Mouse (Mus musculus) heart, embryonic 11.5 days (tissue): ENCODE results near the gene Pgam5. TPM values are rescaled to one million over a fixed set of nuclear protein-coding genes. Genes with fewer than 3 reads are reported as not detected.
A peak's percentile ranks its signal among the peaks of the same experiment; 100 is the strongest.

ENCODE experiments used
- ATAC-seq: fragments of 200-750 bp; cut with Nextera tagmentation; replicated peaks from 2 replicates; pipeline ENCODE4 v1.8.0; 2017; ENCODE audit warnings: moderate library complexity; ENCODE audit not compliant: insufficient number of reproducible peaks, low FRiP score, low TSS enrichment
- H3K27ac ChIP-seq: fragments of 300-500 bp; sonication (generic); 2 replicates; pipeline ENCODE4 v1.5.1; 2014; ENCODE audit warnings: mild to moderate bottlenecking, low read depth, low read length
- H3K27me3 ChIP-seq: fragments of 300-500 bp; sonication (generic); 2 replicates; pipeline ENCODE4 v1.6.1; 2014; ENCODE audit warnings: mild to moderate bottlenecking, low read length, mixed read lengths; ENCODE audit not compliant: control insufficient read depth, insufficient read depth
- H3K36me3 ChIP-seq: fragments of 300-500 bp; sonication (generic); 2 replicates; pipeline ENCODE4 v1.6.1; 2014; ENCODE audit warnings: mild to moderate bottlenecking, low read length, moderate library complexity, mixed read lengths; ENCODE audit not compliant: control insufficient read depth, insufficient read depth
- H3K4me1 ChIP-seq: fragments of 300-500 bp; sonication (generic); 2 replicates; pipeline ENCODE4 v1.6.1; 2014; ENCODE audit warnings: low read length; ENCODE audit not compliant: control insufficient read depth, insufficient read depth
- H3K4me2 ChIP-seq: fragments of 300-500 bp; sonication (generic); 2 replicates; pipeline ENCODE4 v1.6.1; 2014; ENCODE audit warnings: mild to moderate bottlenecking, moderate library complexity
- H3K4me3 ChIP-seq: fragments of 300-500 bp; sonication (generic); 2 replicates; pipeline ENCODE4 v1.5.1; 2014; ENCODE audit warnings: low read depth, low read length
- H3K9ac ChIP-seq: fragments of 300-500 bp; sonication (generic); 2 replicates; pipeline ENCODE4 v1.6.1; 2014; ENCODE audit warnings: mild to moderate bottlenecking, low read depth, low read length, moderate library complexity
- H3K9me3 ChIP-seq: fragments of 300-500 bp; sonication (generic); replicated peaks from 2 replicates; pipeline ENCODE4 v1.6.1; 2016; ENCODE audit warnings: low read length; ENCODE audit not compliant: control insufficient read depth
- WGBS: fragments of 180-500 bp; shearing (Covaris S2); extraction: QIAGEN DNeasy Blood & Tissue Kit; methylation state at CpG from one replicate; pipeline ENCODE4 v1.1.7; 2014; ENCODE audit not compliant: insufficient replicate concordance; 5-methylcytosine and 5-hydroxymethylcytosine counted together
- polyA plus RNA-seq: library from polyadenylated mRNA; unstranded; fragments of >200 nt; fragmentation: Nextera tagmentation; extraction: Ambion mirVana; gene quantifications from 2 replicates; pipeline ENCODE4 v1.2.1, GENCODE M21; 2014

Pgam5 gene
- 55.4 and 64.6 TPM in 2 replicates for polyA plus RNA-seq

DNA sequence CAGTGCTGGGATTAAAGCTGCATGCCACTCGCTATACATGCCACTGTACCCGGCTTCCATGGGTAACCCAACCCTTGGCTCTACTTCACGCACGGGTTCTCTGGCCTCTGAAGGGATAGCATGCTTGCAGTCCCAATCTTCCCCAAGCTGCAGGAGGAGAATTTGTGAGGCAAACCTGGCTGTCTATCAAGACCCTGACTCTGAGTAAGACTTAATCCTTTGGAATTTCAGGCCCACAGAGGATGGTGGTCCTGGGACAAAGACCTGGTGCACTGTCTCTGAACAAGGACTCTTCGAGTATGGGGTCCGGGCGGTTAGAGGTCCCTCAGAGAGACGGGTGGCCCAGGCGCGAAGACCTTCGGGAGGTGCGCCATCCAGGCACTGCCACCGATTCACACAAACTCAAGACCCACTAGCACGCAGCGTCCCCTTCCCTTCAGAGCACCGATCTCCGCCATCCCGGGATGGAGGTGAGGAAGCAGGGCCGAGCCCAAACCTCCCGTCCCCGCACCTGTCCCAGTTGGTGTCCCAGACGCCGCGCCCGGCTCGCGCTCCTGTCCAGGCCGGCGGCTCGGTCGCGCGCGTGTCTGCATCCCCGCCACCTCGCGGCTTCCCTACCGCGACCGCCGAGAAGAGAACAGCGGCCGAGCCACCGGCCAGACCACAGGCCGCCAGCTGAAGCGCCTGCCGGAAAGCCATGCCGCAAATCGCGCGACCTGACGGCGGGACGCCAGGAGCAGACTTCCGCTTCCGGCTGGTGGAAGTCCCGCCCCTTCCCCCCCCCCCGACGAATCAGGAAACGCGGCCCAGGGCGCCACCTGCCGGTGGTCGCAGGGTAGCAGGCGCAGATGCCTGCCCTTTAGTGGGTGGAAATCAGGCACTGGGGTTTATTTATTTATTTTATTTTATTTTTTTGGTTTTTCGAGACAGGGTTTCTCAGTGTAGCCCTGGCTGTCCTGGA lies at the start of gene Pgam5:
Gene Pgam5, minus strand, starts transcription at position 773 of the 961 bp plus-strand sequence.
- peaks cover 23% of the 10 kb centered on the region for H3K36me3 ChIP-seq
- 1% methylated on average over 66 of the region's 66 CpGs for WGBS
- H3K27ac ChIP-seq = peak within 1 kb of the TSS; percentile 66; the same call in 1 of the 2 replicates
- peak within 1 kb of the TSS; percentile 97 for H3K4me3 ChIP-seq
- H3K4me1 ChIP-seq = peaks cover 5% of the 10 kb centered on the region
- ATAC-seq = peak; percentile 81
- no peaks in the 10 kb centered on the region for H3K27me3 ChIP-seq
- peak within 1 kb of the TSS; percentile 95 for H3K4me2 ChIP-seq
- no peaks in the 10 kb centered on the region for H3K9me3 ChIP-seq
- H3K9ac ChIP-seq = peak within 1 kb of the TSS; percentile 97

- Histone ChIP-seq H3K4me1 (no peaks in the 10 kb centered on the region), H3K9ac (no peak overlapping the region), H3K9me3 (no peaks in the 10 kb centered on the region)
These were observed 43.4 kb upstream of the Pgam5 start for GRCm38 (mm10) chr5:110313127-110313526.

DNA sequence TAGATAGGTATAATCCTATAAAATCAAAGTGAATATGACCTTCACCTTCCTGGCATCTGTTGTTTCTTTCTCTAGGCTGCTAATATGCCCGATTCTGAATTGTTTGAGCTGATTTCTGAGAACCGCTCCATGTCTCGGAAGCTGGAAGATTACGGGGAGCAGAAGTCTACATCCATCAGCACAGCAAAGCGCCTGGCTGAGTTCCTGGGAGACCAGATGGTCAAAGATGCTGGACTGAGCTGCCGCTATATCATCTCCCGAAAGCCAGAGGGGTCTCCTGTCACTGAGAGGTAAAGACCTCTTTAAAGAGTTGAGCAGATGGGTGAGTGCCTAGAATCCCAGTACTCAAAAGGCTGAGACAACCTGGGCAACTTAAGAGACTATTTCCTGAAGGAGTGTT lies 39.1 kb upstream of the Pgam5 start:
- Histone ChIP-seq H3K4me1 (no peaks in the 10 kb centered on the region), H3K36me3 (peaks cover 31% of the 10 kb centered on the region)
- WGBS = 95% methylated on average over 7 of the region's 7 CpGs

More at GRCm38 (mm10) chr5:110313127-110313526, 43.4 kb upstream of the Pgam5 start:
- ATAC-seq = no peak
- Histone ChIP-seq H3K27me3 (no peaks in the 10 kb centered on the region), H3K4me3 (no peak overlapping the region), H3K27ac (no peak overlapping the region), H3K4me2 (no peak overlapping the region), H3K36me3 (peaks cover 24% of the 10 kb centered on the region)
- 93% methylated on average over 3 of the region's 3 CpGs for WGBS

GRCm38 (mm10) chr5:110300591-110300990 lies 30.9 kb upstream of the Pgam5 start:
- no peak for ATAC-seq
- H3K9me3 ChIP-seq = no peaks in the 10 kb centered on the region
- H3K36me3 ChIP-seq = peaks cover 30% of the 10 kb centered on the region
- no peak overlapping the region for H3K4me3 ChIP-seq
- no peak overlapping the region for H3K27ac ChIP-seq
- no peaks in the 10 kb centered on the region for H3K27me3 ChIP-seq
- WGBS = 90% methylated on average over 2 of the region's 2 CpGs
- H3K4me1 ChIP-seq = no peaks in the 10 kb centered on the region
- no peak overlapping the region for H3K4me2 ChIP-seq
- H3K9ac ChIP-seq = no peak overlapping the region

More for the DNA sequence above, 39.1 kb upstream of the Pgam5 start:
- Histone ChIP-seq H3K27ac (no peak overlapping the region), H3K4me3 (no peak overlapping the region), H3K9ac (no peak overlapping the region), H3K9me3 (no peaks in the 10 kb centered on the region), H3K4me2 (no peak overlapping the region), H3K27me3 (no peaks in the 10 kb centered on the region)
- ATAC-seq = no peak

DNA sequence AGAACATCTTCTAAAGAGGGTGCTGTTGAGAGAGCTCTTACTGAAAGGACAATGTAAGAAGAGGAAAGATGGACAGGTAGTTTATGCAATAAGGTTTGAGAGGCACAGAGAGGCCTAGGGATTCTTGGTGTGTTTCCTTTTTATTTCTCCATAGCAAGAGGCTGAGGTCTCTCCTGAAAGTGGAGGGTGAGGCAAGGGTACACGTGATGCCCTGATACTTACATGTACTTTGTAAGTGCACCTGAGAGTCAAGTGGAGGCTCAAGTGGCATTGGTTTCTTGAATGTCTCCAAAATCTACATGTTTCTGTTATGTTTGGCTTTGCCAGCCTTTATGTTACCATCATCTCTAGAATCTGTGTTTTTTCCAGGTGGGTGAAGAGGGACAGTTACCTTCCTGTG lies 26.9 kb upstream of the Pgam5 start:
- peaks cover 33% of the 10 kb centered on the region for H3K36me3 ChIP-seq
- no peak for ATAC-seq
- H3K27me3 ChIP-seq = no peaks in the 10 kb centered on the region
- H3K9me3 ChIP-seq = no peaks in the 10 kb centered on the region
- no peak overlapping the region for H3K9ac ChIP-seq
- no peak overlapping the region for H3K27ac ChIP-seq
- no peak overlapping the region for H3K4me2 ChIP-seq
- H3K4me3 ChIP-seq = no peak overlapping the region
- WGBS = 88% methylated on average over 1 of the region's 1 CpGs
- H3K4me1 ChIP-seq = no peaks in the 10 kb centered on the region

DNA sequence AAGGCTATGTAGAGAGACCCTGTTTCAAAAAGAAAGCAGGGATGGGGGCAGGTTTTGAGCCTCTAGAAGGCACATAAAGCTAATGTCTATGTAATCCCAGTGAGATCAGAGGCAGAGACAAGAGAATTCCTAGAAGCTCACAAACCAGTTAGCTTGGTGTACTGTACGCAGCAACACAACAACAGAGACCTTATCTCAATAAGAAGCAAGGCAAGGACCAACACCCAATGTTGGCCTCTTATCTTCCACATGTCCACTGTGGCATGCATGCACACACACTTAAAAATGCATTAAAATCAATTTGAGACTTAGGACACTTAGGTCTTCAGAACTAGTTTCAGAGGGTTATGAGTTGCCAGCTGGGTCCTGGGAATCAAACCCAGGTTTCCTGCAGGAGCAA lies 21.9 kb upstream of the Pgam5 start:
- no peak for ATAC-seq
- Histone ChIP-seq H3K36me3 (peaks cover 17% of the 10 kb centered on the region), H3K27ac (no peak overlapping the region), H3K4me1 (no peaks in the 10 kb centered on the region), H3K9ac (no peak overlapping the region), H3K4me2 (no peak overlapping the region), H3K9me3 (no peaks in the 10 kb centered on the region), H3K4me3 (no peak overlapping the region), H3K27me3 (no peaks in the 10 kb centered on the region)
- WGBS = 80% methylated on average over 1 of the region's 1 CpGs

GRCm38 (mm10) chr5:110287084-110287475 lies 17.4 kb upstream of the Pgam5 start:
- no peaks in the 10 kb centered on the region for H3K9me3 ChIP-seq
- H3K4me1 ChIP-seq = 0 out of 2 replicates have a peak, but pooled peaks cover 4% of the 10 kb centered on the region
- H3K4me3 ChIP-seq = peak overlapping the region; percentile 66
- H3K27ac ChIP-seq = no peak overlapping the region
- WGBS = 81% methylated on average over 2 of the region's 2 CpGs
- peak overlapping the region; percentile 43; the same call in 1 of the 2 replicates for H3K9ac ChIP-seq
- H3K27me3 ChIP-seq = no peaks in the 10 kb centered on the region
- peak overlapping the region; percentile 94 for H3K4me2 ChIP-seq
- peaks cover 2% of the 10 kb centered on the region; the same call in 1 of the 2 replicates for H3K36me3 ChIP-seq
- no peak for ATAC-seq

DNA sequence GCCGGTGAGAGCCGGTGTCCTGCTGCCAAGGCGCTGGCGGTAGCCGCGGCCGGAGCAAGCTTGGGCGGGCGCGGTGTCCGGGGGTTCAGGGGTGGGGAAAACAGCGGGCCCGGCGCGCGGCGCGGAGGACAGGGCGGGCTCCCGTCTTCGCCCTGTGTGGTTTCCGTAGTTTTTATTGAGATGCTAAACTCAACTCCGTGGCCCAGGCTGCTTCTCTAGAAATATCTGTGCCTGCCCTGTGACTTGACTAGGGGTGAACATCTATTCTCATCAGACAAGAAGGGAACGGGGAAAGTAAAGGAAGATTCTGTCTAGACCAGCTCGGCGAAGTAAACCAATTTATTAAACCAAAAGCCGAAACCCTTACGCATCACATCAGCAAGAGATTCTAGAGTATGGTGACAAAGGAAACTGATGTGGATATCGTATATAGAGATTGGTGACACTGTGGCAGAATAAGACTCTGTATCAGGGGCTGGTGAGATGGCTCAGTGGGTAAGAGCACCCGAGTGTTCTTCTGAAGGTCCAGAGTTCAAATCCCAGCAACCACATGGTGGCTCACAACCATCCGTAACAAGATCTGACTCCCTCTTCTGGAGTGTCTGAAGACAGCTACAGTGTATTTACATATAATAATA lies 16.9 kb upstream of the Pgam5 start:
- WGBS = 4% methylated on average over 30 of the region's 31 CpGs

More for the DNA sequence above, 16.9 kb upstream of the Pgam5 start:
- H3K27ac ChIP-seq = peak overlapping the region; percentile 58; the same call in 1 of the 2 replicates
- 0 out of 2 replicates have a peak, but pooled peaks cover 4% of the 10 kb centered on the region for H3K4me1 ChIP-seq
- H3K9ac ChIP-seq = peak overlapping the region; percentile 83
- peak; percentile 79 for ATAC-seq
- H3K4me3 ChIP-seq = peak overlapping the region; percentile 66
- H3K36me3 ChIP-seq = peaks cover 2% of the 10 kb centered on the region; the same call in 1 of the 2 replicates
- H3K9me3 ChIP-seq = no peaks in the 10 kb centered on the region
- peak overlapping the region; percentile 94 for H3K4me2 ChIP-seq
- H3K27me3 ChIP-seq = no peaks in the 10 kb centered on the region
